Mouse (Mus musculus) CD4-positive, CD25-positive, alpha-beta regulatory T cell, adult 2 months (primary cell): Measurements from ENCODE around the gene Slc35f4.

ENCODE experiments used
- DNase-seq: peaks from one replicate; pipeline ENCODE4 v3.0.0-alpha.2; 2012; ENCODE audit warnings: low read depth, low spot score

The Slc35f4 gene

DNA sequence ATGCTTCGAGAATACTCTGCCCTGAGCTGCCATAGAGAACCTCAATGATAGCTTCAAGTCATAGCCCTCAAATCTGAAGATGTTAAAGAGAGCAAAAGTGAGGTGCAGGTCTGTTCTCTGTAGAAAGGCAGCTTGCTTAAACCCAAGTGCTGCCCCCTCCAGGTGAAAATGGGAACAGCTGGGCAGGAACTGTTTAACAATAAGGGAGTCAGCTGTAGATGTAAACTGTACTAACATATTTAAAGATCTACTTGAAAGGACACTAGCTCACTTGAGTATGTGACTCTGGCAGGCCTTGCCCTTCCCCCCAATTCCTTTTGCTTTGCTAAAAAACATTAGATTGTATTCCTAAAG lies 177.0 kb downstream of the Slc35f4 start:
- peak; percentile 25 for DNase-seq

DNA sequence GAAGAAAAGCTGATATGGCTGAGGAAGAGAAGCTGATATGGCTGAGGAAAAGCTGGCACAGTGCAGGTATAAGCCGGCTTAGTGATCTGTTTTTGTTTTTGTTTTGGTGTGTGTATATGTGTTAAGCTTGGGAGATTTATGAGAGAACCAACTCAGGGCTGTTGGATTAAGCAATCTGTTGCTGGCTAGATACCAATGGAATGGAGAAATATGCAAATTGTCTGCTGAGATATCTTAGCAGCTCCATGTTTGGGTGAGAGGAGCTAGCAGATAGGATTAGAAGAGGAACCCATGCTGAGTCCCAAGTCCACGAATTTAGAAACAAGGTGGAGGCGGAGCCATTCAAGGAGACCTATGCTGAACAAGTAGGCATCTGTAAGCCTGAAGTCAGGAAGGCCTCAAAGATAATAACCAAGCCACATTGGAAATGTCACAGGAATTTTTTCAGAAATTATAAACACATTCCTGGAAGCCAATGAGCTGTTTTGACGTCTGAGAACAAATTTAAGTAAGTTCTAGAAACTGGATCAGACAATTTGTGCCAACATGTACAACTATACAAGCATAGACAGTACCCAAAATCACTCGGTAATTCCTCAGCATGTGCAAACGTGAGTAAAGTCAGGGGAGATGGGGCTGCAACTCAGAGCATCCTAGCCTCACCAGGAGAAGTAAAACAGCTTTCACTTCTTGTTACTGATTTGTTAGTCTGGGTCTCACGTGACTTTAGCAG lies 177.5 kb downstream of the Slc35f4 start:
- DNase-seq = no peak

DNA sequence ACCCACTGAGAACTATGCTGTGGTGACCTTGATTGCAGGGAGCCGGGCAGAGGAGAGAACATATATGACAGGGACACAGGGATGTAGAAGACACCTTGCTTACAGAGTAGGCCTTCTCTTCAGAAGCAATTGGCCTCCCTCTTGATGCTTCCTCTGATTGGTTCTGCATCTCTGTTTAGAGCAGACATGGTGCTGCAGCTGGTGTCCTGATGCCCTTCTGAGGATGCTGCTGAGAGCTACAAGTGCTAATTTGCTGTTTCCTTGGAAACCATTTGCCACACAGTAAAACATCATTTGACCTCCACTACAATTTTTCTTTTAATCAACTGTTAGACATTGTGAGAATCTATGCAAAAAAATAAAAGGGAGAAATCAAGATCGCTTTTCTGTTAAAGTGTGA lies 180.0 kb downstream of the Slc35f4 start:
- no peak for DNase-seq

DNA sequence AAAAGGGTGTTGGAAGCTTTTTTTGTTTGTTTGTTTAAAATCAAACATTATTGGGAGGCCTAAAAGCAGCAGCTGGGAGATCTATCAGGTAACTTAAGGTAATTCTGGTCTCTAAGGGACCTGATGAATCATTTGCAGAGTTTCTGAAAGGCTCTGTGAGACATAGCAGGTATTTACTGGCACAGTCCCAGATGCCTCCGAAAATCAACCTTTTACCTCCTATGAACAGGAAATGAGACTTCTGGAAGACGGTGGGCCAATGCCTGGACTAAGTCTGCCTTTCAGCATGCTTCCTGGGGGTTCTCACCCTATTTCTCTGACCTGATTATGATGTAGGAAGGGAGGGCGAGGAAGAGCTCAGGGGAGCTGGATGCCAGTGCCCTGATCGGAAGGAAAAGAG lies 188.8 kb downstream of the Slc35f4 start:
- DNase-seq = no peak

DNA sequence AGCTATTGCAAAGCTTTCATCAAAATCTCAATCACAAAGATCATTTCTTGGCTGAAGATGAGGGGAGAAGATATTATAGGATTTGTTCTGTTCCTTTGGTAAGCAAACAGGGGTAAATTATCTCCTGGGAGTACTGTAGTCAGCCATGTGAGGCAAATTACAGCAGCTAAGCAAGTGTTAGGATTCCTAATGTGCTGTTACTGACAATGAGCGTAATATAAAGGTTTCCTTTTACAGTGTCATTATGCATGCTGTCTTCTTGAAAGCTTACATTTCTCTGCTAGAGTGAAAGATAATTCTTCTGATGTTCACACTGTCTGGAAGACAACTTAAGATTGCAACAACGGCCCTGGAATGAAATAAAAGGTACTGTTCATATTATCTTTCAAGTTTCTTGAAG lies 192.0 kb downstream of the Slc35f4 start:
- no peak for DNase-seq

DNA sequence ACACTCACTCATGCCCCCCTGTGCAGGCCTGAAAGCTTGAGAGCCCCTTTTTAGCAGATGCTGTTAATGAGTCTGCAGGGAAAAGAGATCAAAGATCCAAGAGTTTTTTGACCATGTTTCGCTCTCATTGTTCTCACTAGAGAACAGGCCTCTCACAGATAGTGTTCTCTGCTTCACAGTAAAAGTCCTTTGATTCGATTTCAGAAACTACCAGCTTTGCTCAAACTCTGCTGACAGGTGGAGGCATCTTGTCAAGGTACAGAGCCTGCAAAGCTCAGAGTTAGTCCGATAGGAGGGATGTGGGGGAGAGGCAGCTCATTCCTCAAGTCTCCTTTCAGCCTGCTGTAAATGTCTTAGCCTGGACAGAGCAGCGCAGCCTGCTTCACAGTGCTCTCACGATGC lies 209.4 kb downstream of the Slc35f4 start:
- no peak for DNase-seq

DNA sequence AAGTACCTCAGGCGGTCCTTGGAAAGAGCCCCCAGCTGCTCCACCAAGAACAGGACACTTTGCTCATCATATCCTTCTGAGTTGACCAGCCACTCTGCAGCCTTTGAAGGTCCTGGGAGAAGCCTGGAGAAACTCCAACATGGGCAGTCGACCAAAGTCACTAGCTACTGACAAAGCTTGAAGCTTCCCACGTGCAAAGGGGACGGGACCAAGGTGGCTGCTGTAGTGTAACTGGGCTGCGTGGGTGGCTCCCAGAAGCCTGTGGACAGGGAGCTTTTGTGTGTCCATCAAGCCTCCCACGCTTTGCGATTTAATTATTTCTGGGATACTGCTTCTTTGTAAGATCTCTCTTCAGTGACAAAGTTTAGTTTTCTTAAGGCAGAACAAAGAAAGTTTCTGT lies 211.9 kb downstream of the Slc35f4 start:
- no peak for DNase-seq

DNA sequence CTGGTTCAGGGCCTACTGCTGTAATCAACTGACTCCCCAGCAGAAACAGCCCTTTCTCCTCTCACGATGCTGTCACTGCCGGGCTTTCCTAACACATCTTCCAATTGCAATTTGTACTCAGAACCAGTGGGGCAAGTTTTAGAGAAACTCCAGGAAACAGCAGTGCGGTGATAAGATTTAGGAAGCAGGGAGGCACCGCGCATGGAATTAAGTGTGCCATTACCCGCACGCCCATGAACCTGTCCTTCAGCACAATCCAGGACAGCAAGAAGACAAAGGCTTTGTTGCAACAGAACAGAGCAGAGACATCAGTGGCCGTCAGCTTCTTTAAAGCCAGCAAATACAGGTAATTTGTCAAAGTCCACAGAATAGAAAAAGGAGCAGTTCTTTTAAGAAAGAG lies 212.5 kb downstream of the Slc35f4 start:
- DNase-seq = no peak

DNA sequence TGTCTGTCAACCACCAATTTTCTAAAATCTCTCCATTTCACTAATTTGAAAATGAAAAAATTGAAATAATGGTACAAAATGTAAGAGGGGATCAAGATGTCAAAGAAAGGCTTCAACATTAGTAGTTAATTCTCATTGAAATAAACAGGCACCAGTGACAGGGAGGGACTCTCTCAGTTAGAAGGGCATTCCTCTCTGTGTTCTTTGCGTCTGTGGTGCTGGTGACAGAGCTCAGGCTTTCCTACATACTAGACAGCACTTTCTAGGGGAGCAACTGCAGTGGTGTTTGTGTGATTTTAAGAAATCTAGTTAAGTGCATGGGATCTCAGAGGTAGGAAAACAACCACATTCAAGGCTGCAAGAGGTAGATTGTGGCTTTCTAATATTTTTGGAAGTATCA lies 214.3 kb downstream of the Slc35f4 start:
- no peak for DNase-seq

DNA sequence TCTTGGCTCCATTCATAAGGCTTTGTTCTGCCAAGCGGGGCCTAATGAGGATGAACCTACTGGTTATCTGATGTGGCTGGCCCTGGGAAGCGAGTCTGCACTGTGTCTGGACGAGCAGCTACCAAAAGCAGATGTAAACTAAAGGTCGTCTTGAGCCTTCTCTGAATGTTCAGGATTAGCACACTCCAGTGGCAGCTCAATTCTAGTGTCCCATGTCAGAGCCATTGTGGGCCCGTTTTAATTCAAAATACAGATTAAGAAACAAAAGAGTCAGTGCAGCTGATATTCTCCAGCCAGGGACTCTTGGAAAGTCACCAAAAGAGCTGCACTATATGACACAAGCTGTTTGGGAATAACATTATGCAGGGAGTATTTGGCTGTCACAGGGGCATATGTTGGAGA lies 214.8 kb downstream of the Slc35f4 start:
- no peak for DNase-seq

DNA sequence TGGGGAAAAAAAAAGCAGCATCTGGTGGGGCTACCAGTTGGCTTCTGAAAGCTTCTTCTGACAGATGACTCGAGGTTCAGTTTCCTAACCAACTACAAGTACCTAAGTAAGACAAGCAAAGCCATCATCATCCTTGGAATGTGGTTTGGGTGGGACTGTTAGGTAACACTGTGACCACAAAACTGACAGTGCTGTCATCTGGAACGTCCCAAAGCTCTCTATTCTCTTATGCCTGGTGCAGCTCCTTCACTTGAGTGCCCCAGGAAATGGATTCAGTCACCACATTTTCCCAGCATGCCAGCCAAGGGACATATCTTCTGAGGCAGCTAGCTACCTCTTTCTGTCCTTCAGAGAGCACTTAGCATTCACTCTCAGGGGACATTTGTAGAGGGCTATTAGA lies 216.2 kb downstream of the Slc35f4 start:
- DNase-seq = no peak

DNA sequence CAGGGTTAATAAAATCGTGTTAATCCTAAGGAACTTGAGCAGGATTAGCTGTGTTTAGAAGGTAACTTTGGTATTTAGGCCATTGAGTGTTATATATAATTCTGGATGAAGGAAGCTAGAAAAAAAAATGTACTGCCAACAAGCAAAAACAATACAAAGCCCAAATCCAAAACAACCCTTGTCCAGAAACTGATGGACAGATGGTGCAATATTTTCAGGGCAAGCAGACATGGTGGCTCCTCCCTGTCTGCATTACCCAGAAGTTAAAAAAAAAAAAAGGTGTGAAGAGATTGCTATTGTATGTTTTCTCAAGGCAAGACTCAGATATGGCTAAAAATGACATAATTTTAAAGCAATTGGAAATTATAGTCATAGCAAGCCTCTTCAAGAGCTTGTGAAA lies 217.3 kb downstream of the Slc35f4 start:
- no peak for DNase-seq

DNA sequence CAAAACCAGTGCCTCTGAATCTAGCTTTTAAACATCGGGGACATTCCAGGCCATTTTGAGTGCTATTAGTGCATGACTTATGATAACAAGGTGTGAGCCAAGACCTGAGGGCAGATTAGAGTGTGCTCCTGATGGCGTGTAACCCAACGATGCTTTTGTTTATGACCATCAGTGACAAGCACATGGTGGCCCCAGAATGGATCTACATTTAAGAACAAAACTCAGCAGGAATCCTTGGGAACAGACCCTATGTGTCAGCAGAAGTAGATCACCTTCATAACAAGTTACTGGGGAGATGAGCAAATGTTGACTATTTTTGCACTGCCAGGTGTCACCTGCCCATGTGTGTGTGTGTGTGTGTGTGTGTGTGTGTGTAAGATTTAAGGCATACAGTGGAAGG lies 218.0 kb downstream of the Slc35f4 start:
- no peak for DNase-seq

DNA sequence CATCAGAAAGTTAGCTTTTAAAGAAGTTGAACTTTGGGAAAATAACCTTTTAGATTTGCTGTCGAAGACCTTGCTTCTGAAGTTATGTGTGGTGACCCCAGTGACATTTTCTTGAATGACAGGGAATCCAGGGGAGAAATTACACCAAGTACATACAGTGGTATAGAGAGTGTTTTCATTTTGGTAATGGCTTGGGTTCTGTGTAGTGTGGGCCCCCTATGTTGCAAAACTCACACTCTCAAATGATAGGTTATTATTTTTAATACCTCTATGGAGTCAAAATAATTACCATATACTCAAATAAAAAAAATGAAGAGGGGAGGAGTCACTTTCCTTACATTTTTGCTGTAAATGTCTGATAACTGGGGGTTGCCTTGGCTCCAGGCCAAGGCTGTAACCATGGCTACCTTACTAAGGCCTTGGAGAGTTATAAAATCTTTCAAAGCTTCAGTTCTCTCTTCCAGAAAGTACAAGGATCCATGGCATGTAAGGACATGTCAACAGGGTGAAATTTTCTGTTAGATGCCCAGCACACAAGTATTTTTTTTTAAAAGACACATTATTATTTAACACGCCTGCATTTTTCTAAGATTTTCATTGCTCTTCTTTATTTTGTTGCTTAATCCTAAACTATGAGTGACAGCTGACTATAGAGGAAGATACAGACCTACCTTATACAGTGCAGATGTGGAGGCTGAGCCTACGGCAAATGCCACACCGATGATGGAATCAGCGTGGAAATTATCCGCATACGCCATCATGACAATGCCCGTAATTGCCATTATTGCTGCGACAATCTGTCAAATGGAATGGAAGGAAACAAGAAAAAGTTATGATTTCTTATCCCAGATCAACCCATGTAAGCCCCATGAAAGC lies 220.1 kb downstream of the Slc35f4 start:
- no peak for DNase-seq

DNA sequence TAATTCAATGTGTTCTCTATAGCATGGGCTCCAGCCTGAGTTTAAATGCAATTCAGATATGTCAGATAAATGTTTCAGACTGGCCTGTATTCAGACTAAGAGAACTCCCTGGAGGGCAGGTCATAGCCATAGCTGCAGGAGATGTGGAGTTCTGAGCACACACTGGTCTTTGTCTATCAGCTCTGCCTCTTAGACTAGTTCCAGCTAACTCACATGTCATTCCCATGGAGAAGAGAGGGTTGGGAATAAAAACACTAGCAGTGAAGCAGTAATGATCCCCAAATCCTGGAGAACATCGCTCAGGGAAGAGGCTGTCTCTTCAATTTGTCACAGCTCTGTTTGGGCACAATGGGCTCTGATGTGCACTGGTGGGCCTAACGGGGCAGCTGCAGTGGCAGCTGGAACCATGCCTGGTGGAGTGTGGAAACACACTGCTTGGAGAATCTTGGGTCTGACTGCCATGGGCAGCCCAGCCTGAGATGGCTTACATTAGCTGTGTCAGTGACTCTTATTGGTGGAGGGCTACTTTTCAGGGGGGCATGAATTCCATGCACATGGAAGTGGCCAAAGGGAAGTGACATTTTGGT lies 223.5 kb downstream of the Slc35f4 start:
- no peak for DNase-seq

DNA sequence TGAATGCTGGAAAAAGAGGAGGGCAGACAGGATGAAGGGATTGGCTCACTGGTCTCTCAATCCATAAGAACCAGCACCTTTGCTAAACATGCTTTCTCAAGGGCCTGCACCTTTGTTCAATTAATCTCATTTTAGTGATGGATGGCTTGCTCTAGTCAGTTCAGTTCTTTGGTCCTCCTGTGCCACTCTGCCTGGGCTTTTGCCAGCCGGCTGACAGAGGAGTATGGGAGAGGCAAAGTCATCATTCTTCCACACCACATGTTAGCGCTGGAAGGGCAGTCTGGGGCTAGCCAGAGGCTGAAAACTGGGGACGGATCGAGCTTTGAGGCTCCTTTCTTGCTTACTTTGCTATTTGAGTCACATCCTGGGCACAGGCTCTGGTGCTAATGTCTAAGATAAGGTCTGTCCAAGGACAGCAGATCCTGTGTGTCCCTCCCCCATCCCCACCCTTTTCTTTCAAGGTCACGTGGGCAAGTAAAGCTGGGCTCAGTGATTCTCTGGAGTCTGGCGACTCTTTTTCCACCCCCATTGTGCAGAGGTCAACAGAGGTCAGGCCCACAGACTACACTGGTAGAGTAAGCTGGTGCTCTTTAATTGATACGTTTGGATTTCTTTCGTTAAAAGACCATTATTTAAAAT lies 224.7 kb downstream of the Slc35f4 start:
- no peak for DNase-seq

DNA sequence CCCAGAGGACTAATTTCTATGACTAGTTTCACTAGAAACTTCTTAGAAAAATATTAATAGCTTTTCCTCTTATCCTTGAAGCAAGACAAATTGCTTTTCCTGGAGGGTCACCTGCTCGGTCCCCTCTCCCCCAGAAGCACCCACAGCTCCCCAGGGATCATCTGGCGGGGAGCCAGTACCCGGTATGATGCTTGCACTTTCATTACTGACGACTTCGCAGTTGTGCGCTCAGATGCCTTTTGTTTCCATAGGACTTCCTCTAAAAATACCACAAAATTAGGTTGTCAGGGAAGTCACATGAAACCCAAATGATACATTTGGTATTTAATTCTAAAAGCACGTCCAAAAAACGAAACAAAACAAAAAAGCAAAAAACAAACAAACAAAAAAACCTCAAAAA lies 225.5 kb downstream of the Slc35f4 start:
- no peak for DNase-seq

DNA sequence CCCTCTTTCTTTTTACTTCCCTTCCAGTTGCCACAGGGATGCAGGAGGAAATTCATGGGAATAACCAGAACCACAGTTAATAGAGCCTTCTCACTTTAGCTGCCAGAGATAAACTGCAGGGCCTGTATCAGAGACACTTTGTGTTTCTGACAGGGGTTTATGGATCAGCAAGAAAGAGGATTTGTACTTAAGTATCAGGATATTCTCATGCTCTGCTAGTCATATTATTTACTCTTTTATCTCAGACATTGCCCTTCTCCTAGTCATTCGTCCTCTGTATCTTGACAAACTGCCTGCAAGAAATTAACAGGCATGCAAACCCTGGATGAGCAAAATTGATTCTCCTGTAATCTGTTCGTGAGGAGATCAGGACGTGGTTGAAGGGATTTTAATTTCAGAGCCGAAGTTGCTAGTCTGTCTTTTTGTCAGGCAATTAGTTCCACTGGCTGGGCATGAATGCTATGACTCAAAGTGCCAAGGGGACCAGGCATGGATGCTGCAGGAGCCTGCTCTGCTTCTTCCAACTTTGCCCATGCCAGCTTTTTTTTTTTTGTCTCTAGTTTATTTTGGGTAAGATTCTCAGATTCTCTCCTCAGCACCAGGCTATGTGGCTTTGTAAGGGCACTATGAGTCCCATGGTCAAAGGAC lies 231.9 kb downstream of the Slc35f4 start:
- DNase-seq = no peak

DNA sequence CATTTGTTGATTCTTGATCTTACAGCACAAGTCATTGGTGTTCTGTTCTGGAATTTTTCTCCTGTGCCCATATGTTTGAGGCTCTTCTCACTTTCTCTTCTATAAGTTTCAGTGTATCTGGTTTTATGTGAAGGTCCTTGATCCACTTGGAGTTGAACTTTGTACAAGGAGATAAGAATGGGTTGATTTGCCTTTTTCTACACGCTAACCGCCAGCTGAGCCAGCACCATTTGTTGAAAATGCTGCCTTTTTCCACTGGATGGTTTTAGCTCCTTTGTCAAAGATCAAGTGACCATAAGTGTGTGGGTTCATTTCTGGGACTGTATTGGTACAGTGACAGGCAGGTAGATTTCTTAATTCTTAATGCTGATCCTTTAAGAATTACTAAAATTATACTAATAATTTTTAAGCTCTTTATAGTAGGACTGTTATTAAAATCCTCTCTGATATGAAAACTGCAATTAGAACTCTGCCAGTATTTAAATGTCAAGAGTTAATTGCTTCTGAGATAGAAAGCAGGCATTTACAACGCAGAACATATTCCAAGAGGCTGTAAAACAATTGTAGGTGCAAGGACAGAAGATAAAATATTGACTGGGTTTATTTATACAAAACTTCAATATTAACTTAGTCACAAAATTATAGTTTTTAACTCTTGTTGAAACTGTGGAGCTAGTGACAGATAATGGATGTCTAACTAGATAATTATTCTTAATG lies 235.7 kb downstream of the Slc35f4 start:
- no peak for DNase-seq

DNA sequence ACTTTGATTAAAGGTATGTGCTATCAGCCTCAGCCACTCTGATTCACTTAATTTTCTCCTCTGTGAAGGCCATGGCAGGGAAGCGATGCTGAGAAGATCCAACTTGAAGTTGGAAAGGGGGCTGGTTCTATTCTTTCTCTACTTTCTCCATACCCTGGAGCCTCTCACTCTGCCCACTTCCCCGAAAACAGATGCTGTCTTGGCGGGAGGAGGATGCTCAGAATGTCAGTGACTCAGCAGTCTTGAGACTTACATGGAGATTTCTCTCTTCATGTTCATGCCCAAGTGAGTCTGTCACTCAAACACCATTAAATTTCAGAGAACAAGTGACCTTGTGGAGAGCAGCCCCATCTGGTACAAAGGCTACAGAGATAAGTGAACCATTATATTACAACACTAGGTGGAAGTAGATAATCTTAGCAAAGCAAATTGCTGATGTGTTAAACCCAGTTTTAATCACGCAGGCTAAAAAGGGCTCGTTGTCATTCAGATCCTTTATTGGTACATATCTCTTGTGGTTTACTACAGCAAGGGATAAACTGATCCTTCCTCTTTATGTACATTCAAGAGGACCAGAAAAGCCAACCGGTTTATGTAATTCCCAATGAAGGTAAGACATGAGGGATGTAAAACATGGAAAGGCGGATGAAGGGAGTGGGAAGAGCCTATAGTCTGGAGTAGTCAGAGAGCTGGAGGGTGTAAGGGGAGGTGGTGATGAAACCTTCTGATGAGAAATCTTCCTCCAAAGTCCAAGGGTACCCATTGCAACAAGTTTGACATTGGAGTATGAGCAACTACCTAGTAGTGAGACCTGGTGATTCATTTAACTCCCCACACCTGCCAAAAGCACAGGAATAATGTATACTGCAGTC lies 241.8 kb downstream of the Slc35f4 start:
- DNase-seq = no peak
